Mouse (Mus musculus): ENCODE data around the gene Tef.

The Tef gene

DNA sequence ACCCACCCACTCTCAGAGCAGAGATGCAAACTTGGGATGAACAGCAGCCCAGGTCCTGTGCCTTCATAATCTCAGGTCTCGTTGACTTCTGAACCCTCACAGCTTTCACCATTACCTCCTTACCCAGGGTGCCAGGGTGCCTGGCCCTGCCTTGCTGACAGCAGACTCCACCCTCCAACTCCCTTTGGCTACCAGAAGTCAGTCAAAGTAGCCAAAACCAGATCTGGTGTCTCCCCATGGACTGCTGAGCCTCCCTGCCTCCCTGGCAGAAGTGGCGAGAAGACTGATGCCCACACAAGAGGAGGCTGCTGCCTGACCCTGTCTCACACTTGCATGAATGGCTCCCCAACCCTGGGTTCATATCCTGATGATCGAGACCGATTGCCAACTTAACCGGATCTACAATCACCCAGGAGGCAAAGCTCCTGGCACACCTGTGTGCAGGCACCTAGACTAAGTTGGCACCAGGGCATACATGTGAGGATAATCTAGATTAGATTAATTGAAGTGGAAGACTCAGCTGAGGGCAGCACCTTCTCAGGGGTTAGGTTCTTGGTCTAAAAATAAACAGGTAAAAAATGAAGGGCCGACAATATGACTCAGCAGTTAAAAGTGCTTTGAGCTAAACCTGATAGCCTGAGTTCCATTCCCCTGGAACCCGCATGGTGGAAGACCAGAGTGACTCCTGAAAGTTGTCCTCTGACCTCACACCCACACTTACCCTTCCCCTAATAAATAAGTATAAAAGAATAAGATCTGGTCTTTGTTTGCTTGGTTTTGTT, 26.4 kb downstream of the Tef start:
- no peak for DNase-seq (ENCODE audit: low read depth, low spot score)

DNA sequence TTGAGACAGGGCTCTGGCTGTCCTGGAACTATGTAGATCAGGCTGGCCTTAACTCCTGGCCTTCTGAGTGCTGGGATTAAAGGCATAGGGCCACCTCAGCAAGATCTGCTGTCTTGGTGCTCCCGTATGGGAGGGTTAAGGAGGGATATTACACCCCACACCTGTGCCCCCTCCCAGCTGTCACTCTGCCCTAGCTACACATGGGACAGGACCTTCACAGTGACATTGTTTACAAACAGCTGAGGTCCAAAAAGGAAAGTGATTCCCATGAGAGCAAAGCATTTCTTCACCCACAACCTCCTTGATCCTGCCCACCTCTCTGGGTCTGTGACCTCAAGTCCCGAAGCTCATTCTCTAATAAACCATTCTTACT, 27.0 kb downstream of the Tef start:
- no peak for DNase-seq (ENCODE audit: low read depth, low spot score)

DNA sequence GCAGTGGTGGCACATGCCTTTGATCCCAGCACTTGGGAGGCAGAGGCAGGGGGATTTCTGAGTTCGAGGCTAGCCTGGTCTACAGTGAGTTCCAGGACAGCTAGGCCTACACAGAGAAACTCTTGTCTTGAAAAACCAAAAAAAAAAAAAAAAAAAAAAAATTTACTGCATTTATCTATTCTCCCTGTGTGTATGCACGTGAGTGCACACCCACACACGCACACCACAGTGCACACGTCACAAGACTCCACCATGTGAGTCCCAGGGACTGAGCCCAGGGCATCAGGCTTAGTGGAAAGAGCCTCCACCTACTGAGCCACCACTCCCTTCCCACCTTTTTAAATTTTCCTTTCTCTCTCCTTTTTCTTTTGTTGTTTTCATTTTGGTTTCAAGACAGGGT, 28.3 kb downstream of the Tef start:
- no peak for DNase-seq (ENCODE audit: low read depth, low spot score)

DNA sequence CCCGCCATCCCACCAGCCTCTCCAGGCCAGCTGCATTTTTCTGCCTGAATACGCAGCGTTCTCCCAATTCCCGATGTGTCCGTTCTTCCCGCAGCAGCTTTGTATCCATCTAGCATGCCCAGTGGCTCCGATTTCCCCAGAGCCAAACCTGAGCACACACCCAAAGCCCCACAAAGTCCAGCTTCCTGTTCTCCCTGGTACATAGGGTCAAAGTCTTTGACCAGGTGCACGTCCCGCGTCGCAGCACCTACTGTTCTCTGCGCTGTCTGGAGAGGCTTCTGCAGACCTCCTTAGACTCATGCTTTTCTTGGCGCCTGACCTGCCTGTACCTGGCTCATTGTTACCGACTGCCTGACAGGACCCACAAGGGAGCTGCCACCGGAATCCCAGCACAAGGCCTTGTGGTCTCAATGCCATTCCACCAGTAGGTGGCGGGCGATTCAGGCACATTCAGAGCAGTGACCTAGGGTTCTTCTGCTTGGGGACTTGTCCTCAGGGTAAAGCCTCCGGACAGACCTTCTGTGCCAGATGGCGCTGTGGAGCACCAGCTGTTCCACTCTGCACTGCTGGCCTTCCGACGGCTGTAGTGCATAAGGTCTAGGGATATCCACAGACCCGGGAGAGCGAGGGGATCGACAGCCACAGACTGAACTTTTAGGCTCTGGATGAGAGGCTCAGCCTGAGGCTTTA, 29.1 kb downstream of the Tef start:
- peak; percentile 93 for DNase-seq (ENCODE audit: low read depth, low spot score)

DNA sequence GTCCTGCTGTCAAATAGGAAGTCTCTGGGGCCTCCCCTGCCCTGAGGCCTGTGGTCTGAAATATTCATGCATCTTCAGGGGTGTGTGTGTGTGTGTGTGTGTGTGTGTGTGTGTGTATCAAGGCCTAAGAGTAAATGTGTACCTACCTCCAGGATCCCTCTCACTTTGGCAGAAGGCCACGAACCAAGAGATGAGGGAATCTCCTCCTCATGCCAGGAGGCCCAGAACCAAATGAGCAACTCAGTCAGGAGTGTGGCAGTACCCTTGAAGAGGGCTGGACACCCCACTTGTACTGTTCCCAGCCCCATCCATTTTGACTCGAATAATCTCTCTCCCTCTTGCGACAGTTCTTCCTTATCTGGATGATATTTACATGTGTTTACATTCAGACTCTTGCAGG, 30.0 kb downstream of the Tef start:
- DNase-seq (ENCODE audit: low read depth, low spot score) = no peak

DNA sequence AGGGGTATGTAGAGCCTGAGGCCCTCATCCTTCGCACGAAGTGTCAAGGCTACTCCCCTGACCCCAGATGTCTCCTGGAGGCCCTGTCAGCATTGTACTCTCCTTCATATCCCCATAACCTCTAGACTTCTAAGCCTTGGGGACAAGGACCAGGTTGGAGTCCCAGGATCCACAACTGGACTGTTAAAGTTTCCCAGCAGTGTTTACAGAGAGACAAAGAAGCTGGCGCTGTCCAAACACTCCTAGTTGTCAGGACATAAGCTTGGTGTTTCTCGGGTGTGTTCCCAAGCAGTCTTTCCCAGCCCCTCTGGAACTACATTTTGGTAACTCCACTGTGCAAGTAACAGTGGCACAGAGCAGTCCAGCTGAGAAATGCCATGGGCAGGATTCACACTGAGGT, 31.3 kb downstream of the Tef start:
- no peak for DNase-seq (ENCODE audit: low read depth, low spot score)

DNA sequence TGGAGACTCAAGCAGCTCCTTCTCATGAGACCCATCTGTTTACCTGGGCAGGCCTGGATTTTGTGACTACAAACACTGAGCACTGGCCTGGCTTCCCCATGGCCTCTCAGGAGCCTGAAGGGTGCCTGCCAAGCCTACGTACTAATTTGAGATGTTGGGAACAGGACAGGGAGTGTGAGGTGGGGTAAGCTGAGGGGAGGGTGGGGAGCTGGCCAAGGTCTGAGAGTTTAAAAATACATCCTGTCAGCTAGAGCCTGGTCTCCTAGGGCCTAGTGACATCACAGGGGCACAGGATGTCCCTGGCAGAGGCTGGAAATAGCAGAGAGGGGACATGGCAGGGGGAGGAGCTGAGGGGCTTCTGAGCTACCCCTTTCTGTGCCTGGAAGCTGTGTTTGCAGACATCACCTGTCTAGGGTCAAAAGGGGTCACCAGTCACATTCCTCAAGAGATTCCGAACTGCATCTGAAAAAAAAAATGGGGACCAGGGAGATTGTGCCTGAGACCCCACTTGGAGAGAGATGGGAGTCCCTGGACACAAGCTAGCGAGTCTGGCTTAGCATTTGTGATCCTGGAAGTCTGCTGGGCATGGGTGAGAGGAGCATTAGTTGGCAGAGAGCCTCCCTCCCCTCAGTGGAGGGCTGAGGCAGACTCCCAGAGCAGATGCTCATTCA, 32.1 kb downstream of the Tef start:
- no peak for DNase-seq (ENCODE audit: low read depth, low spot score)

DNA sequence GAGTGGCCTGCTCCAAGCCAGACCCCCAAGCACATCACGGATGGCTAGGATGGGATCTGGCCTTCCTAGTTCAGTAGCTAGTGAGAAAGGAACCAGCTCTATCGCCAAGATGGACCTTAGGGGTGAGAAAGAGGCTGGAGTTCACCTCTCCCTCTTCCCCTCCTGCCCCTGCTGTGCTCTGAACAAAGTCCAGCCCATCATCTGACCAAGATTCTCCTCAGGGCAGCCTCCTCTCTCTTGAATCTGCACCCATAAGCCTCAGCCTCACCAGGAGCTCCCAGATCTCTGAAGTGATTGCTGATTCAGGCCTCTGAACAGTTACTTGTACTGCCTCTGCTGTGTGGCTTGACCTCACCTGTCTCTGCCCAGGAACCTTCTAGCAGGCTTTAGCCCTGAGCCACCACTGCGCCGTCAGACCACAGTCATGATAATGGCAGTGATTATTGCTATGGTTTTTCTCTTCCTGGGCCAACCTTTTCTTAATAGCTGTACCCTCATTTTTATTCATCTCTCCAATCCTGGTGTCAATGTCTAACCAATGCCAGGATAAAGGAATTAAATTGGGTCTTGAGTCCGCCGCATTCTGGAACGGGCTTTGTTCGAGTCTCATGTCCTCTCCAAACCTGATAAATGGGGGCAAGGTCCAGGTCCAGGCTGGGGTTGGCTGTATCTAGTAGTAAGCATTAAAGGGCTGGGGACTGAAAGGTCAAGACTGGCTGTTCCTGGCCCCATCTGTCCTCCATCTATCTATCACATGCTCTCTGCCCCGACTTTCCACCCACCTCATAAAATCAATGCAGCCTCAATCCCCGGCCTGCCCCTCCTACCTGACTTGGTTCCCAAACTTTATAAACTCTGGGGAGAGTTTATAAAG, 33.0 kb downstream of the Tef start:
- DNase-seq (ENCODE audit: low read depth, low spot score) = no peak

DNA sequence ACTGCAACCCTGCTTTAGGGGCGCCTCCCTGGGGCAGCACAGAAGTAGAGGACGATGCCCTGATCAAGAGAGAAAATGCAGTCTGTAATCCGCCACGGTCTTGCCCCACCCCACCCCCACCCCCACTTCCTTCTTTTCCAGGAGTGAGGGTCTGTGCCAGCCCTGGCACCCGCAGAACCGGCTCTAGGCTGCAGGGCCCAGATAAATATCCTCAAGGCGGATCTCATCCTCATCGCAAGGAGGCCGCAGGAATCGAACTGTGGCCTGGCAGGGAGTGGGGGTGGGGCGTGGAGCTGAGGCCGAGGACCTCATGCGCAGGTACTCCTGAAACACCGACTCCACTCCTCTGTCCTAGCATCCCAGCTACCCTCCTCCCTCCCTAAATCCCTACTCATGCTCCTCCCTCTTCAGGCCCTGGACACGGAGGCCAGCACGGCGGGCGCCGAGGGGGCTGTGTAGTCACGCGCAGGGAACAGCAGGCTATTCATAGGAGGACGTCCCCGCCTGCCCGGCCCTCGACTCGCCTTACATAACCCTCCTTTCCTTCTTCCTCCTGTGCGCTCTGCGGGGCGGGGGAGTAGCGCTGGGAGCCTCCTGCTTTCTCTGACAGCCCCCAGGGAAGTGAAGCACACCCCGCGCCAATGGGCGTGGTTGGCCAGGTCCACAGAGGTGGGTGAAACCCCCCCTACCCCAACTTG, 34.1 kb downstream of the Tef start:
- peak; percentile 72 for DNase-seq (ENCODE audit: low read depth, low spot score)

DNA sequence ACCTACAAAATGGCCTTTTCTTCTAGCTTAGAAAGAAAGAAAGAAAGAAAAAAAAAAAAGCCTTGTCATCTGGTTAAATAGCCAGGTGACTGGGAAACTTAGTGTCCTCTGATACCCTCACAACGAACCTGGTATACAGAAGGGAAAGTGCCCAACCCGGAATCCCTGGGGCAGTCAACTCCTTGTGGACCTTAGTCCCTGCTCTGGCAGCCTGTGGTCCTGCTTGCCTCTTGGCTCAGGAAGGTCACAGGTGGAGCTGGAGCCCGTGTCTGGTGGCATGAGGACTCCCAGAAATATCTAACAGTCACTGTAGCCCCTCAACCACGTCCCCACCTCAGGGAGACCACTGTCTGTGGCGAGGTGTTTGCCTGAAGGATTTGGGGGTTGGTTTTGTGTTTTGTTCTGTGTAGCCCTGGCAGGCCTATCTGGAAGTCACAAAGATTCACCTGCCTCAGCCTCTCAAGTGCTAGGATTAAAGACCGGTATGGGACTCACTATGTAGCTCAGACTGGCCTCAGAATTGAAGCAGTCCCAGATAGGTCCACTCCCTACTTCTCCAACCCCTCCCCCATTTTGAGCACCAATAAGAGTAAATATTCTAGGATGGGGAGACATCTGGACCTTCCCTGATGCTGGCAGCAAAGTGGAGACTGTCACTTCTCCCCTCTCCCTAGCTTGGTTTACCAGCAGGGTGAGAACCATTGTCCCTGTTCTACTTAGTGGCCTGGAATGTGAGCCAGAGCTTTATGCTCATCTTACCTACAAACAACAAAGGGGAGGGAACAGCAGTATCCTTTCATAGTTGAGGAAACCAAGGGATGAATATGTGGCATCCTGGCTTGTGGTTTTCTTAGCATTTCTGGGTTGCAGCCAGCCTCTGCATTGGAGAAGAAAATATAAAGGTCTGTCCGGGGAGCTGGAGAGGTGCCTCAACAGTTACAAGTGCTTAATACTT, 35.0 kb downstream of the Tef start:
- no peak for DNase-seq (ENCODE audit: low read depth, low spot score)

DNA sequence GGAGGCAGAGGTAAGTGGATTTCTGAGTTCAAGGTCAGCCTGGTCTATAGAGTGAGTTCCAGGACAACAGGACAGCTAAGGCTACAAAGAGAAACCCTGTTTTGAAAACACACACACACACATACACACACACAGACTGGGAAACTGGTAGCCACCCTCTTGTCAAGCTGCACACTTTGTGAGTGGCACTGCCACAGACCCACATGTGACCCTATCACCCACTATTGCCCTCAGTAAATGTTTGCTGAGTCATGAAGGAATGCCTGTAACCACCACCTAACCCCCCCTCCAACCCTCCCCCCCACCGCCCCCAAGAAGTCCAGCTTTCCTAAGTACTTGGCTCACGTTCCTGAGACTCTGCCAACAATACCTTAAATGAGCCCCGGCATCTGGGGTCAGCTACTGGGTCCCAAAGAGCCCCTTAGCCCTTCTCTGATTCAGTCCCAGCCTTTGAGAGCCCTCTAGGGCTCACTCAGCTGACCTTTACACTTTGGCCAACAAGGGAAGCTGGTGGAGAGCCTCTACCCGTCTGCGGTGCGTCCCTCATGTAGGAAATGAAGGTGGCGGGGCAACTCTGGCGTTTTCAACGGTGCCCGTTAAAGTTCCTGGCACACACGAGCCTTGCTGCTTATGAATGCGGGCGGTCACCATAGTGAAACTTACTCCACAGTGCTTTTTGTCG, 36.5 kb downstream of the Tef start:
- no peak for DNase-seq (ENCODE audit: low read depth, low spot score)

DNA sequence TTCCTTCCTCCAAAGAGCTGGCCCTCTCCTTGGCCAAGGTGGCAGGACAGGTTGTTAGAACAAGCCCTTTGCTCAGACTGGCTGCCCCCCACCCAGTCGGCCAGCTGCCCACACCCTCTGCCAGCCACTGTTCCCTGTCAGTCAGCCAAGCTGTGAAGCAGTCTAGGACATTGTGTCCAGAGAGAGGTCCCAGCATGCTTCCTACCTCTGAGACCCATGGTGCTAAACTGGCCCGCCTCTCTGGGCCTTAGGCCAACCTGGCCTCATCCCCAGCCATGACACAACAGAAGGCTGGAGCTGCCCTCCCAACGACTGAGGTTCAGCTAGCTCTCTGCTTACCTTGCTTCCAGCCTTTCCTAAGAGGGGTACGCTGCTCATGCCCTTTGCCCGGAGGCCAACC, 37.4 kb downstream of the Tef start:
- no peak for DNase-seq (ENCODE audit: low read depth, low spot score)

DNA sequence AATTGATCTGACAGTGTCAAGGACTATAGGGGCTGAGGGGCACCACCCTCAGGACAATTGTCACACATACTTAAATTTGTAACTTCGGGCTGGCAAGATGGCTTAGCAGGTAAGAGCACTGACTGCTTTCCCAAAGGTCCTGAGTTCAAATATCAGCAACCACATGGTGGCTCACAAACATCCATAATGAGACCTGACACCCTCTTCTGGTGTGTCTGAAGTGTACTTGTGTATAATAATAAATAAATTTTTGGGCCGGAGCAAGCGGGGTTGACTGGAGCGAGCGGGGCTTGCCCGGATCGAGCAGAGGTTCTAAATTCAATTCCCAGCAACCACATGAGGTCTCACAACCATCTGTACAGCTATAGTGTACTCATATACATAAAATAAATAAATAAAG, 38.1 kb downstream of the Tef start:
- no peak for DNase-seq (ENCODE audit: low read depth, low spot score)

DNA sequence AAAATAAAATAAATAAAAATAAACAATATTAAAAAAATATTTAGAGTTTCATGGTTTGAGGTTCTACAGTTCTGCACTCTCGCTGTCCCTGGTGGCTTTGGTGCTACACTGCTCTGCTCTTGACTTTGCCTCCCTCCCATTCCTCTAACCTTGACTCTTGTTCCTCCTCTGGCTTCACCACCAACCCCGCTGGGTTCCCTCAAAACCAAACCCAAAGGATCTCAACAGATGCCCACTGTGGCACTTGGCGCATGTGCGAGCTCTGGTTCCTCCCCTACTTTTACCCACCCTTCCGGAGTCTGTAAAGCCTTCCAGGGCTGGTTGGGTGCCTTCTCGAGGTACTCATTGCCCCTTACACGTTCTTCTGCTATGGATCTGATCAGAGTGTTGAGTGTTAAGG, 40.1 kb downstream of the Tef start:
- DNase-seq (ENCODE audit: low read depth, low spot score) = no peak

DNA sequence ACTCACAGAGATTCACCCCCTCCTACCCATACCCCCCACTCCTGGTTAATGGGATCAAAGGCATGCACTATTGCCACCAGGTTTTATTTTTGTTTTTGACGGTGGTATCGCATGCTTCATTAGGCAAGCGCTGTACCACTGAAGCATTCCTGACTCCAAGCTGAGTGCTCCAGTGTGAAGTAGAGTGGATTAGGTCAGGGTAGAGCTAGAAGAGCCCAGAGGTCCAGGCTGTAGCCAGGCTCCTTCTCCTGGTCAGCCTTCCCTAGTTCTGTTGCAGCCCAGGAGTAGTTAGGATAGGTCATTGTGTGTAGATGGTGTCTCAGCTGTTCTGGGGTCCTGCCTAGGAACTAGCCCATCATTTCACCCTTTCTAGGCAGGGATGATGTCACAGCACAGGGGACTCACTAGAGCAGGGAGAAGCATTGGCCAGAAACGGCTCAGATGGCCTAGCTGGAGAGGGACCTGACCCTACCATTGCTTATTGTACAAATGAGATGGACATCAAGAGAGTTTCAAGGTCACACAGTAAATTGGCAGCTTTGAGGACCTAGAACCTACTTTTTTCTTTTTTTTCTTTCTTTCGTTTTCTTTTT, 42.9 kb downstream of the Tef start:
- no peak for DNase-seq (ENCODE audit: low read depth, low spot score)

DNA sequence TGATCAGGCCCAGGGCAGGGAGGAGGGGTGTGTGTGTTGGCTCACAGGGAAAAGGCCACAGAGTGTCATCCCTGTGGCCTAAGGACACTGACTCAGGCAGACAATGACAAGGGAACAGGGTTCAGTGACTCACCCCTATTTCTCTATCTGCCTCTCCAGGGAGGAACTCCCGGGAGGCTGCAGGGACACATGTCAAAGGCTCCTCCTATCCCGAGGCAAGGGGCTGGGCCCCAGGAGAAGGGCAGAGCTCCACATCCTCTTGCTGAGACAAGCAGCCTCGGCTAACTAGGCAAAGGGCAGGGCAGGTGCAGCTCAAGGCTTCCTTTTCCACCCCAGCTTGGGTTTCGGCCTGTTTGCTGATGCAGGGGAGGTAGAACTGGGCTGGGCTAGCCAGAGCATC, 43.5 kb downstream of the Tef start:
- DNase-seq (ENCODE audit: low read depth, low spot score) = no peak

DNA sequence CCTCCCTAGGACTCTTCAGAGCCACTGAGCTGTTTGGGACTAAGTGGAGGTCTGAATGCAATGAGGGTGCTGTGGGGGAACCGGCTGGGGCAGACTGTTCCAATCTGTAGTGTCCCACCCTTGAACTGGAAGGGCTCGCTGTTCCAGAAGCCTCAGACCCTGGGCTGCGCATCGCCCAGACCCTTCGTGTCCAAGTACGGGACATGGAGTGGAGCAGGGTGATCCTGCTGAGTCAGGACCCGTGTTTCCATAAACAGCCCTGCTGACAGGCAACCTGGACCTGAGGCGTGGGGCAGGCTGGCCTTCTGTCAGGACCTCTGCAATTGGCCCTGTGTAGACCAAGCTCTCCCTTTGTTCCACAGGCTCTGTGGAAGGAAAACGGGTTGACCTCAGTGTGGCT, 44.5 kb downstream of the Tef start:
- no peak for DNase-seq (ENCODE audit: low read depth, low spot score)

DNA sequence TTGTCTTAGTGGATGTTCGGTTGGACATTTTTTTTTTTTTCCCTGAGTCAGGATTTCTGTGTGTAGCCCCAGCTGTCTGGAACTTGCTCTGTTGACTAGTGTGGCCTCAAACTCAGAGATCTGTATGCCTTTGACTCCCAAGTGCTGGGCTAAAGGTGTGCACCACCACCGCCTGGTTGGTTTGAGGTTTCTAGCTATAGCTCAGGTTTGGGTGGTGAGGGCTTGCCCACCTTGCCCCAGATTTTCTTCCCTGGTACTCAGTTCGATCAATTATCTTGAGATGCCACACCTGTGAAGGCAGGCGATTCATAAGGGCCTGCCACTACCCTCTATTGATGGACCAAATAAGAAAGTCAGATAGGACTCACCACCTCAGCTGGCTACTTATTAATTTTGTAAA, 44.9 kb downstream of the Tef start:
- DNase-seq (ENCODE audit: low read depth, low spot score) = no peak

DNA sequence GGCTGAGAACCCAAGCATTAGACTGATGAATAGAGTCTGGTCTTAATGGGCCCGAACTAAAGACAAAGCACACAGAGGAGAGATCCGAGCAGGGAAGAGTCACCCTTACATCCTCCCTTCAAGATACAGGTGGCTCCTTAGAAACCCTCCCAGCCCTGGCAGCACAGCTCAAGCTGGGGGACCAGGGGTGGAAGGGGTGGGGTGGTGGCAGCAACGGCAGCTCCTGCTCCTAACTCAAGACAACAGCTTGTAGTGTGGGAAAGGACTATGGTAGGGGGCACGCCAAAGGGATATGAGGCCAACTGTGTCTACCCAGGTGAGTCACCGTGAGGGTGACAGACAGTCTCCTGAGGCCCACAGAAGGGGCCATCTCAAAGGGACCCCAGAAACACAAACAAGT, 45.6 kb downstream of the Tef start:
- DNase-seq (ENCODE audit: low read depth, low spot score) = no peak
